Mouse (Mus musculus) hindbrain, embryonic 12.5 days (tissue): ENCODE measurements around the gene Lgr4. TPM values are rescaled to one million over a fixed set of nuclear protein-coding genes. Genes with fewer than 3 reads are reported as not detected.
A peak's percentile ranks its signal among the peaks of the same experiment; 100 is the strongest.

Source experiments
- ATAC-seq: fragments of 200-750 bp; cut with Nextera tagmentation; 2 replicates; pipeline ENCODE4 v1.8.0; 2017; ENCODE audit warnings: moderate TSS enrichment; ENCODE audit not compliant: low FRiP score
- H3K27ac ChIP-seq: fragments of 300-500 bp; sonication (generic); 2 replicates; pipeline ENCODE4 v1.5.1; 2016; ENCODE audit warnings: mild to moderate bottlenecking
- H3K27me3 ChIP-seq: fragments of 300-500 bp; sonication (generic); 2 replicates; pipeline ENCODE4 v1.6.1; 2016; ENCODE audit warnings: mild to moderate bottlenecking
- H3K36me3 ChIP-seq: fragments of 300-500 bp; sonication (generic); 2 replicates; pipeline ENCODE4 v1.6.1; 2016; ENCODE audit warnings: mild to moderate bottlenecking
- H3K4me1 ChIP-seq: fragments of 300-500 bp; sonication (generic); 2 replicates; pipeline ENCODE4 v1.6.1; 2016
- H3K4me2 ChIP-seq: fragments of 300-500 bp; sonication (generic); replicated peaks from 2 replicates; pipeline ENCODE4 v1.6.1; 2016; ENCODE audit warnings: mild to moderate bottlenecking
- H3K4me3 ChIP-seq: fragments of 300-500 bp; sonication (generic); 2 replicates; pipeline ENCODE4 v1.5.1; 2016; ENCODE audit warnings: mild to moderate bottlenecking
- H3K9ac ChIP-seq: fragments of 300-500 bp; sonication (generic); 2 replicates; pipeline ENCODE4 v1.6.1; 2016; ENCODE audit warnings: mild to moderate bottlenecking, moderate library complexity
- H3K9me3 ChIP-seq: fragments of 300-500 bp; sonication (generic); replicated peaks from 2 replicates; pipeline ENCODE4 v1.6.1; 2016; ENCODE audit warnings: mild to moderate bottlenecking
- WGBS: fragments of 180-500 bp; shearing (Covaris S2); methylation state at CpG from one replicate; pipeline ENCODE4 v1.1.7; 2016; 5-methylcytosine and 5-hydroxymethylcytosine counted together
- polyA plus RNA-seq: library from polyadenylated mRNA; unstranded; fragments of >200 nt; fragmentation: Nextera tagmentation; extraction: Ambion mirVana; gene quantifications from 2 replicates; pipeline ENCODE4 v1.2.1, GENCODE M21; 2016

Lgr4 gene
- polyA plus RNA-seq, 1 experiment from 2014 or later: 17.4 TPM

DNA sequence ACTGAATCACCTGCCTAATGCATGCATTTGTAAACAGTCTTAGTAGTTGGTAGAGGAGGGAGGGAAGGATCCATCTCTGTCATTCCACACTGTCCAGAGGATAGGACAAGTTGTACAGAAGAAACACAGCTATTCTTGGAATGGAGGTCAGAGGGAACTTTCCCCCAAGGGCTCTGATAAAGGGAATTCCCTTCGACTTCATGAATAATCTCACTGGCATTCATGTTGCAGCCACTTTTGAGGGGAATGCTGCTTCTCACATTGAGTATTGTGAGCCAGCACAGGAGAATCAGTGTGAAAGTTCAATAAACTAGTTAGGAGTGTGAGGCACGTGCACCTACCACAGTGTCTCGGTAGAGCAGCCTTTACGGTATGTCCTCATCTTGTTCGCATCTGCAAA is 37.6 kb downstream of the Lgr4 start:
- peaks cover 44% of the 10 kb centered on the region for H3K4me1 ChIP-seq
- no peak overlapping the region for H3K27ac ChIP-seq
- H3K9me3 ChIP-seq: no peaks in the 10 kb centered on the region
- no peak overlapping the region for H3K9ac ChIP-seq
- no peak overlapping the region for H3K4me3 ChIP-seq
- WGBS: 69% methylated on average over 5 of the region's 5 CpGs
- ATAC-seq: no peak
- H3K36me3 ChIP-seq: no peaks in the 10 kb centered on the region
- no peak overlapping the region for H3K4me2 ChIP-seq
- no peaks in the 10 kb centered on the region for H3K27me3 ChIP-seq

- no peak for ATAC-seq
- WGBS: 83% methylated on average over 5 of the region's 5 CpGs
- H3K9ac ChIP-seq: no peak overlapping the region
- H3K27ac ChIP-seq: no peak overlapping the region
- H3K4me2 ChIP-seq: no peak overlapping the region
- peaks cover 41% of the 10 kb centered on the region for H3K4me1 ChIP-seq
- no peaks in the 10 kb centered on the region for H3K27me3 ChIP-seq
- H3K4me3 ChIP-seq: no peak overlapping the region
- H3K9me3 ChIP-seq: no peaks in the 10 kb centered on the region
- no peaks in the 10 kb centered on the region for H3K36me3 ChIP-seq
Measured at GRCm38 (mm10) chr2:109955910-109956309, 38.5 kb downstream of the Lgr4 start.

DNA sequence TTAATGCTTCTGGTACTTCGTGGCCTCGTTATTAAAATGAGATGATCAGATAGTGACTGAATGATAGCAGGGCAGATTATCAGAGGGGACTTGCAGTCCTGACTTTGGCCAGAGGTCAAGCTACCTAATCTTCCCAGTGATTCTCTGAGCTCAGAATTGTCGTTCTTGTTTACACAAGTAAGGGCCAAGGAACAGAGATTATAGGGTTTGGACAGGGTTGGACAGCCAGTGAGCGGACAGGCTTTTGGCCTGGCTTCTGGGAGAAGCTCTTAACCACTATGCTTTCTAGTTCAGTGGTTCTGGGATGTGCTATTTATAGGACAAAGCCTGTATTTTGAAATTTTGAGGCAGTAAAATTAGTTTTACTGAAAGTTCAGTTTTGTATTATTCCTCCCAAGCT is 39.3 kb downstream of the Lgr4 start:
- H3K9ac ChIP-seq: no peak overlapping the region
- WGBS: 81% methylated on average over 4 of the region's 4 CpGs
- no peaks in the 10 kb centered on the region for H3K9me3 ChIP-seq
- no peak overlapping the region for H3K4me2 ChIP-seq
- H3K36me3 ChIP-seq: no peaks in the 10 kb centered on the region
- no peaks in the 10 kb centered on the region for H3K27me3 ChIP-seq
- no peak for ATAC-seq
- no peak overlapping the region for H3K4me3 ChIP-seq
- peaks cover 40% of the 10 kb centered on the region for H3K4me1 ChIP-seq
- no peak overlapping the region for H3K27ac ChIP-seq

DNA sequence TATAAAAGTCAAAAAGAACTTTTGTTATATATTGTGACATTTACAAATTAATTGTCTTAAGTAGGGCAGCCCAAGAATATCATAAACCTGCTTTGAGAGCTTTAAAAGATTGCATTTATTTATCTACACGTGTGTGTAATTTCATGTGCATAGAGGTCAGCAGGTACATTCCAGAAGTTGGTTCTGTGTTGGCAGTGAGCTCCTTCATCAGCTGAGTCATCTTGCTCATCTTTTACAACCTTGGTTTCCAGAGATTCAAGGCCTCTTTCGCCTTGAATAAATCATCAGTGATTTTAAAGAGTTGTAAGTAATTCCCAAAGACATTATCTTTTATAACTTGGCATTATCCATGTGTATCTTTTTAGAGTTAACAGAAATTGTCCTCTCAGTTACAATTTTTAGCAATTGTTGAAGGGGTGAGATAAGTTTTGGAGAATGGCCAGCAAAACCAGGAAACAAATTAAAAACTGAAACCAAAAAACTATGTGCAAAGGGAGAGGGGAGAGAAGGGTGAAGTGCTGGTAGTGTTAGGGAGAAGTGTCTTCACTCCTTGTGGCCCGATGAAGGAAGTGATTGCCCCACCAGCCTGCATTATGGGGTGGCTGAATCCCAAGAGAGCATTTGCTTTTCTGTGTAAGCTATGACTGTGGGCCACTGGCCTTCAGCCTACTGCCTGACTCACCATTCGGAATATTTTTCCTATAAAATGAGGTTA is 41.4 kb downstream of the Lgr4 start:
- no peaks in the 10 kb centered on the region for H3K9me3 ChIP-seq
- ATAC-seq: no peak
- no peaks in the 10 kb centered on the region for H3K27me3 ChIP-seq
- WGBS: 81% methylated on average over 4 of the region's 4 CpGs
- H3K9ac ChIP-seq: no peak overlapping the region
- H3K4me3 ChIP-seq: no peak overlapping the region
- H3K4me2 ChIP-seq: no peak overlapping the region
- peaks cover 28% of the 10 kb centered on the region for H3K4me1 ChIP-seq
- H3K27ac ChIP-seq: peak overlapping the region; percentile 19; the same call in 1 of the 2 replicates
- H3K36me3 ChIP-seq: no peaks in the 10 kb centered on the region

DNA sequence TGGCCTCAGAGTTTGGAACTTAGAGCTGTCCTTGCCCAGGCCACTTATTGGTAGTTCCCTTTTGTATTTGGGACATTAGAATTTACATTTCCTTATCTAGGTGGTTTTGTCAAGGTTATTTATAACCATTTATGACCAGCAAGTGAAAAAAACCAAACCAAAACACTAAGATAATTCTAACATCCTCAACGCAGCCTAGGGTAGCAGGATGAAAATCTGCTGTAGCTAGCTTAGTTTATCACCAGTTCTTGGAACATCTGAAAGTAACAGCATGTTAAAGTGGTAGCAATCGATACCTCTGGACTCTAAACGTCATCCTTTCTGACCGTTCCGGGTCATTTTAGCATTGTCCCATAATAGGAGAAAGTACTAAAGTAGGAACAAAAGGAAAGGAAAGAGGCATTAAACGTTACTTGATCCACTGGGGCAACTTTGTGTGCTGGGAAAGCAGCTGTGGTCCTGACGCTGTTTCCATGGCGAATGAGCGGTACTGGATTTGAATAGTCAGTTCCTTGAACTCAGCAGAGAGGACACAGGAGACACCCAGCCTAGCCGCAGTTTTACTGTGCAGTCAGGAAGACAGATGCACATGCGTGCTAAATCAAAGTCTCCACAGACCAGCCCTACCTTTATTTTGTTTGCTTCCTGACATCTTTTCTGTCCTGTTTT is 42.1 kb downstream of the Lgr4 start:
- H3K4me2 ChIP-seq: no peak overlapping the region; the same call in 1 of the 2 replicates
- peak; percentile 76 for ATAC-seq
- no peaks in the 10 kb centered on the region for H3K27me3 ChIP-seq
- 29% methylated on average over 11 of the region's 11 CpGs for WGBS
- H3K36me3 ChIP-seq: no peaks in the 10 kb centered on the region
- no peak overlapping the region for H3K9ac ChIP-seq
- H3K27ac ChIP-seq: peak overlapping the region; percentile 19; the same call in 1 of the 2 replicates
- no peaks in the 10 kb centered on the region for H3K9me3 ChIP-seq
- no peak overlapping the region for H3K4me3 ChIP-seq
- peaks cover 26% of the 10 kb centered on the region for H3K4me1 ChIP-seq

DNA sequence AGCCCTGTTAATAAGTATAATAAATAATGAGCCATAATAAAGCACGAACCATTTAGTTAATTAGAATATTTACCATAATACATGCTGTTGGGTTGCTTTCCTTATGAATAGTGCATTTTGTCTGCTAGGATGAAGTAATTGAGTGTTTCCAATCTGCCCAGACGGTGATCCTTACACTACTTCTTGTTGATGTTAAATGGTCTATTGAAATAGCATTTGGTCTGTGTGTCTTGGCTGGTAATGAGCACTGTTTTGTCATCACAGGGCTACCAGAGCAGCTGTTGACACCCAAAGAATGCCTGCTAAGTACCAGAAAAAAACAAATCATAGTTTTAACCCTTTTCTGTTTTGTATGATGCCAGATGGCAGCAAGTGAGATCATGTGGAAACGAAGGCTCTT is 42.8 kb downstream of the Lgr4 start:
- 29% methylated on average over 3 of the region's 3 CpGs for WGBS
- Histone ChIP-seq H3K27me3 (no peaks in the 10 kb centered on the region), H3K4me1 (peaks cover 19% of the 10 kb centered on the region), H3K36me3 (no peaks in the 10 kb centered on the region), H3K27ac (no peak overlapping the region), H3K4me2 (no peak overlapping the region), H3K4me3 (no peak overlapping the region), H3K9me3 (no peaks in the 10 kb centered on the region), H3K9ac (no peak overlapping the region)
- ATAC-seq: peak; percentile 76

DNA sequence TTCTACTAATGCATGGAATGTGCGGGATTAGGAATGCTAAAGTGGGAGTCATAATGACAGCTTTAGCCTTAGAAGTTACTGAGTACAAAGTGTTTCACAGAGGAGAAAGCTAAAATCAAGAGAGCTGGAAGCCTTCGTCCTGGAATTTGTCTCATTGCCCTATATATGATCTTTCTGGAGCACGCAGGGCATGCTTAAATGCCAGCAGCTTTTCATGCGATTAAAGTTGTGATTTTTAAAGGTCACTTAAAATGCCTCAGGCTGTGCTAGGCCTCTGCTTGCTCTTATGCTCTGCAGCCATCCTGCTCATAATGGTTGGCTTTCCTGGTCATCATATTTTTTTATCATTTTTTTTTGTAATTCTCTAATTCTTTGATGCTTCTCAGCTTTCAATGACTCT is 43.7 kb downstream of the Lgr4 start:
- Histone ChIP-seq H3K4me1 (peaks cover 17% of the 10 kb centered on the region), H3K4me3 (no peak overlapping the region), H3K27me3 (no peaks in the 10 kb centered on the region), H3K4me2 (no peak overlapping the region), H3K9ac (no peak overlapping the region), H3K27ac (no peak overlapping the region), H3K36me3 (no peaks in the 10 kb centered on the region), H3K9me3 (no peaks in the 10 kb centered on the region)
- WGBS: 83% methylated on average over 4 of the region's 4 CpGs
- no peak for ATAC-seq

DNA sequence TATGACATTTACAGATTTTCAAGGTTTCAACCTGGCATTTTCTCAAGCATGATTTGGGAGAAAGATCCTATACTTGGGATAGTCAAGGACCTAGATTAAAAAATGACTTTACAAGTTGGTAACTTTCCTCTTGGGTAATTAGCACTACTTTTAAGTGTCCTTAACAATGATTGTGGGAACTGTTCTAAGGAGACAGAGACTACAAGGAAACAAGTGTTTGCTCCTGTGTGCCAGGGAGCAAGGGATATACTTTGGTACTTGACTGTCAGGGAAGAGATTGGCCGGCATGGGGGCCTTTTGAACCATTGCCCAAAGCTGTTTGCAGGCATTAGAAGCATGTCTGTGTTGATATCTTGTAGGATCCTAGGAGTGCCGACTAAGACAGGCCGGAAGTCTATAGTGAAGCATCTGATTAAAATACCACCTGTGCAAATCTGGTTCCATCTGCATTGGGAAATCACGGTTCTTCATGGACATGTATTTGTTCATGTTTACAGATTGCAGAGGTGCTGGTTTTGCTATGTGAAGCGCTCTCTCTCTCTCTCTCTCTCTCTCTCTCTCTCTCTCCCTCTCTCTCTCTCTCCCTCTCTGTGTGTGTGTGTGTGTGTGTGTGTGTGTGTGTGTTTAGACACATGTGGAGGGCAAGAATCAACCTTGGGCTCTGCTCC is 46.3 kb downstream of the Lgr4 start:
- no peaks in the 10 kb centered on the region for H3K36me3 ChIP-seq
- no peak overlapping the region for H3K4me2 ChIP-seq
- no peak overlapping the region for H3K9ac ChIP-seq
- no peak overlapping the region for H3K4me3 ChIP-seq
- ATAC-seq: no peak
- WGBS: 89% methylated on average over 5 of the region's 5 CpGs
- no peaks in the 10 kb centered on the region for H3K9me3 ChIP-seq
- H3K27ac ChIP-seq: no peak overlapping the region
- peaks cover 17% of the 10 kb centered on the region for H3K4me1 ChIP-seq
- no peaks in the 10 kb centered on the region for H3K27me3 ChIP-seq

DNA sequence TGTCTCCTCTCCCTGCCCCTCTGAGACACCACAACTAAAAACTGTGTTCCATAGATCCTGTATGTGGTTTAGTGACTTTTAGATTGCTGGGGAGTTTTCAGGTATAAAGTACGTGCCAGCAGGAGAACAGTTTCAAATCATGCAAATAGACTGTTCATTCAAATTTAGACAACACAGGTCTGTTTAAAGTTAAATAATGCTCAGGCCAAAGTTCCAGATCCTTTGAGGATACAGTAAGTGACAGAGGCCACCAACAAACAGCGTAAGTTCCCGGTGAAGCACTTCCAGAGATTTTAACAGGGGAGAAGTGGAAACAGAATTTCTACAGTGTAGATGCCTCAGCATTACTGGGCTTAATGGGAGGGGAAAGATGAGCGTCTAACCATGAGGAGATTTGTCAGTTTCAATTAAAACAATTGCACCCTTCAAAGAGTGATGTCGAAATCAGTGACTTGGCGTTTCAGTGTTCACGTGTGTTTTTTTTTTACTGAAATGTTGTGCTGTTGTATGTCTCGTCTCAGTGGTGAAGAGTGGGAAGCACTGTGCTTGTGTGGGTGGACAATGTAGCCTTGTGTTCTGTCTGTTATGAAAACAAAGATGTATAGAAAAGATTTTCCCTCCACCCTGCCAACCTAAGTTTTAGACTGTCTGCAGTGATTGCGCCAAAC is 48.4 kb downstream of the Lgr4 start:
- H3K4me1 ChIP-seq: peaks cover 12% of the 10 kb centered on the region
- no peak overlapping the region for H3K4me2 ChIP-seq
- H3K36me3 ChIP-seq: no peaks in the 10 kb centered on the region
- H3K9ac ChIP-seq: no peak overlapping the region
- no peak for ATAC-seq
- WGBS: 73% methylated on average over 9 of the region's 9 CpGs
- no peak overlapping the region for H3K27ac ChIP-seq
- H3K27me3 ChIP-seq: no peaks in the 10 kb centered on the region
- H3K9me3 ChIP-seq: no peaks in the 10 kb centered on the region
- H3K4me3 ChIP-seq: no peak overlapping the region

GRCm38 (mm10) chr2:109966863-109967262 is 49.4 kb downstream of the Lgr4 start:
- H3K9ac ChIP-seq: no peak overlapping the region
- H3K9me3 ChIP-seq: no peaks in the 10 kb centered on the region
- no peak overlapping the region for H3K4me2 ChIP-seq
- no peak for ATAC-seq
- peaks cover 11% of the 10 kb centered on the region for H3K4me1 ChIP-seq
- H3K27ac ChIP-seq: no peak overlapping the region
- H3K27me3 ChIP-seq: no peaks in the 10 kb centered on the region
- H3K4me3 ChIP-seq: no peak overlapping the region
- WGBS: 94% methylated on average over 4 of the region's 4 CpGs
- H3K36me3 ChIP-seq: no peaks in the 10 kb centered on the region

DNA sequence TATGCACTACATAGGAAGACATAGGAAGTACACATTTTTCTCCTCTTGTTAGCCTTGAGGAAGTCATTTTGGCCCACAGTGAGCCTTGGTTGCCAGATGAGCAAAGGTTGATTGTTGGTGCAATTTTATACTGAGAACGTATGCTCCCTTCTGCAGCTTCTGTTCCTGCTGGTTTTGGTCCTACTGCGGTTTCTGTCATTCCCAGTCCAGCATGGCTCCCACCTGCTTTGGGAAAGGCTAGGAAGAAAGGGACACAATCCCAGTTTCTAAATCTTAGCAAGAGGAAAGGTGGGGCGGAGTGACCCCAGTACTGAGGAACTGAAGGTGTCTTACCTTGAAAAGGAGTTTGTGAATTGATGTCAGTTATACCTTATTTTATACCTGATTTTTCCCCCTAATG is 51.9 kb downstream of the Lgr4 start:
- Histone ChIP-seq H3K36me3 (no peaks in the 10 kb centered on the region), H3K4me2 (no peak overlapping the region), H3K9me3 (no peaks in the 10 kb centered on the region), H3K27me3 (no peaks in the 10 kb centered on the region), H3K4me1 (peaks cover 9% of the 10 kb centered on the region), H3K9ac (no peak overlapping the region), H3K27ac (no peak overlapping the region), H3K4me3 (no peak overlapping the region)
- no peak for ATAC-seq
- WGBS: 86% methylated on average over 3 of the region's 3 CpGs

- H3K9me3 ChIP-seq: no peaks in the 10 kb centered on the region
- H3K4me3 ChIP-seq: no peak overlapping the region
- H3K27me3 ChIP-seq: no peaks in the 10 kb centered on the region
- peaks cover 9% of the 10 kb centered on the region for H3K4me1 ChIP-seq
- 61% methylated on average over 10 of the region's 10 CpGs for whole genome bisulfite sequencing
- no peaks in the 10 kb centered on the region for H3K36me3 ChIP-seq
- H3K9ac ChIP-seq: no peak overlapping the region
- H3K4me2 ChIP-seq: no peak overlapping the region
- ATAC-seq: no peak
- H3K27ac ChIP-seq: no peak overlapping the region
Measured at GRCm38 (mm10) chr2:109969926-109970532, 52.6 kb downstream of the Lgr4 start.
